Mouse (Mus musculus): Measurements from ENCODE around the gene Scpep1. TPM values are rescaled to one million over a fixed set of nuclear protein-coding genes. Genes with fewer than 3 reads are reported as not detected.

The Scpep1 gene
- 10 to 100 TPM; 37.1 to 41.7 TPM for total RNA-seq (2023)

DNA sequence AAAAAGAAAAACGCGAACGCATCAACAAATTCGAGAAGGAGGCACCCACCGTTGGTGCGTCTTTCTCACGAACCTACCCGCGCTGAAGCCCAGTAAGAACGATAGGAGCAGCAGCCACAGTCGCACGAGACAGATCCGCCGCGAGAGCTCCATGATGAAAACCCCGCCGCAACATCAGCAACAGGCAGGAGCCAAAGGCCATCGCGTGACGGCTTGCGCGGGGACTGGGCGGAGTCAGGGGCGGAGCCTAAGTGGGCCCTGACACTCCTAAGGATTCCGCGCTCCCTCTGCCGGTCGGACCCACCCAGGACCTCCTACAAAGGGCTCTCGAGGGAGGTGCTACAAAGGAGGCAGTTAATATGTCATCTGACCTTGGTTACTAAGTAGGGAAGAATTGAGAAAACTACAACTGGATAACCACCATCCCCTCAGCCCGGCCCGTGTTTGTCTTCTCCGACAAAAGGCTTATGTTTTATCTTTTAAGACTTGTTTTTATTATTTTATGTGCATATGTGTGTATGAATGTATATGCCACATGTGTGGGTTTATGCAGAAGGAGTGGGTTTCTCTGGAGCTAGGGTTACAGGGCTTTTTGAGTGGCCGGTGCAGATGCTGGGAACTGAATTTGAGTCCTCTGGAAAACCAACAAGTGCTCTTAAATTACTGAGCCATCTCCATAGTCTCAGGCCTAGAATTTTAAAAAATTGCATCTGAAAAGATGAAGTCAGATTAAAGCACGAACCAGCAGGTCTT lies at the start of gene Scpep1:
TSS of gene Scpep1 (minus strand) at position 249 of the 753 bp plus-strand sequence.

DNA sequence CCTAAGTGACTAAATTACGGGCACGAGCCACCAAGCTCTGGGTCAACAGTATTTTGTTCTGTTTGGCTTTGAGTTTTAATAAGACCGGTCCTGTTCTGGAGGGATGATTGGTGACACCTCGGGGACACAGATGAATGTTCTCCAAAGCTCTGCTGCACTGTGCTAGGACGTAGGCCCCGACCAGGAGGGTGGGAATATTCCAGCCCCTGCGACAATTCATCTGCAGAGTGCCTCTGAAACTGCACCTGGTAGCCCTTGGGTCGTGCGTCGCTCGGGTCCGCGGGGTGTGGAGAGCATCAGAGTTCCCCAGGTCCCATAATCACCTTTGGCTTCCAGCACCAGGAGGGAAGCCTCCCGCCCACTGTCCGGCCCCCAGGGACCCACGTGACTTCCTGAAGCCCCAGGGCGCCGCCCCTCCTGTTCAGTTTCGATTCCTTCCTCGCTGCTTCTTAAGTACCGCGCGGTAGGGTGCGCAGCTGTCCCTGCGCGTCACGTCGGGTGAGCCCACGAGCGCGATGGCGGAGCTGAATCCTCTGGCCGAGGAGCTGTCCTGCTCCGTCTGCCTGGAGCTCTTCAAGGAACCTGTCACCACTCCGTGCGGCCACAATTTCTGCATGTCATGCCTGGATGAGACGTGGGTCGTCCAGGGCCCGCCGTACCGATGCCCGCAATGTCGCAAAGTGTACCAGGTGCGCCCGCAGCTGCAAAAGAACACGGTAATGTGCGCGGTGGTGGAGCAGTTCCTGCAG lies 43.9 kb upstream of the Scpep1 start, which contains the start of gene Trim25:
TSS of gene Trim25 (plus strand) at position 403 of the 749 bp plus-strand sequence.

GRCm38 (mm10) chr11:88970202-88970732 lies 15.0 kb upstream of the Scpep1 start, which contains the start of gene Coil:
Coil (plus strand) TSS chr11:88970252.

GRCm38 (mm10) chr11:88966881-88967361 lies 11.7 kb upstream of the Scpep1 start, which contains the start of gene Elobl:
Elobl (minus strand) TSS chr11:88966931.

Other genes with a start within 250 kb of the Scpep1 start
- gene Msi2, start 237.0 kb downstream of the Scpep1 start, total RNA-seq (2023) = 10 to 100 TPM; 11.5 to 15.7 TPM
- 1 to 10 TPM; 3.0 to 3.4 TPM for gene Akap1, start 90.9 kb downstream of the Scpep1 start, total RNA-seq (2023)
- not detected for gene Elobl, start 11.5 kb upstream of the Scpep1 start, total RNA-seq (2023)
- gene Coil, start 14.8 kb upstream of the Scpep1 start, total RNA-seq (2023) = 1 to 10 TPM; 4.3 to 4.6 TPM
- 10 to 100 TPM; 48.1 to 59.4 TPM for gene Trim25, start 43.9 kb upstream of the Scpep1 start, total RNA-seq (2023)
- gene Dgke, start 111.4 kb upstream of the Scpep1 start, total RNA-seq (2023) = 1 to 10 TPM in 1 of 2 experiments, under 1 TPM in 1; 0.92 to 1.1 TPM
- not detected for gene Gm525, start 118.4 kb upstream of the Scpep1 start, total RNA-seq (2023)

All from neutrophil, adult 83 days (primary cell).